Mouse (Mus musculus) megakaryocyte, embryonic 14.5 days (primary cell): ENCODE measurements around the gene Znhit6.

Source experiments
- FLI1 ChIP-seq: IDR thresholded peaks from 2 replicates; pipeline ENCODE4 v1.6.1; 2012; ENCODE audit warnings: low read length, inconsistent platforms, mixed read lengths
- GATA1 ChIP-seq: IDR thresholded peaks from 3 replicates; pipeline ENCODE4 v1.6.1; 2012; ENCODE audit warnings: mixed read lengths, low read length, inconsistent platforms, borderline replicate concordance

DNA sequence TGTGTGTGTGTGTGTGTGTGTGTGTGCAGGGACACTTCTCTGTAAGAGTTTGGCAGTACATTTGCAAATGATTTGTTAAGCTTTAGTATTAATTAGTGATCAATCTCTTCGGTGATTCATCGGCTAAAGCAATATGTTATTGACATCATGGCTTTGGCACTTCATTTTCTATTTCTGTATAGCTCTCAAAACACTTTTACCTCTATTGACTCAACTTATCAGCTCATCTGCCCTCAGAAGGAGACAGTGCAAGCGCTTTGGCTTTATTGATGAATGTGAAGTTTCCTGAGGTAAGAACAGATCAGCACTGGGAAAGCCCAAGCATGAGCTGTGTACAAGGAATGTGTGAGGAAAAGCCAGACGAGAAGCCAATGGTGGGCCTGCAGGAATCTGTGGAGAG lies 45.2 kb downstream of the Znhit6 start:
- TF ChIP-seq GATA1: no peak
- TF ChIP-seq FLI1: no peak
